35 mouse cellular contexts compared by ENCODE assay signal in the genomic region with DNA sequence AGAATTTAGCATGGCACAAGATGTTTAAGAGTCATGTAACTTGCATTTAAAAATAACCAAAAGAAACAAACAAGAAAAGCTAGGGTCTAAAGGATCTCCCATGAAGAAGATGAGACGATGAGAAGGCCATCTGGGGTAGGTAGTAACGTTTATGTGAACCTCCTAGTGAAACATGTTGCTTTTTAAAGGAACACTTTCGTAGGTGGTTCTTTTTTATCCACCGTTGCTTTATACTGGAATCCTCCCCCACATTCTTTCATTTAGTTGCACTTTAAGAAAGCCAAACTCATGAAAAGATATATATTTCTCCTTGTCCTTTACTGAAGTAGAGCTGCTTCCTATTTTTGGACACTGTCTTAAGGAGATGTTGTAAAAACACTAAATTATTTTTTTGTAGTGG. TPM values are rescaled to one million over a fixed set of nuclear protein-coding genes. Genes with fewer than 3 reads are reported as not detected.
"Had no signal": no experiment of that assay in that cellular context is flagged by ENCODE, and none has a peak within 500 bp of the region (broad histone marks: within the 10 kb centered on the region; RNA-seq: fewer than 3 reads in every experiment).

No protein-coding gene starts in this region.

- H3K4me3 ChIP-seq: heart, embryonic 10.5 days; heart, embryonic 12.5 days; heart, embryonic 13.5 days; heart, embryonic 15.5 days; hindbrain, embryonic 10.5 days; hindbrain, embryonic 12.5 days; hindbrain, embryonic 13.5 days; hindbrain, embryonic 15.5 days; intestine, embryonic 15.5 days; kidney, embryonic 15.5 days; layer of hippocampus, adult 2 months had no signal

- ATAC-seq: hindbrain, embryonic 16.5 days; hindbrain, postnatal 0 days; inflammation-experienced regulatory T-cells, adult 6 months; intestine, embryonic 15.5 days; intestine, embryonic 16.5 days; intestine, postnatal 0 days had no signal

- H3K27me3 ChIP-seq: heart, embryonic 12.5 days; heart, embryonic 13.5 days; heart, embryonic 15.5 days; hindbrain, embryonic 12.5 days; hindbrain, embryonic 13.5 days; hindbrain, embryonic 15.5 days; intestine, embryonic 15.5 days; kidney, embryonic 15.5 days had no signal

- H3K27ac ChIP-seq: heart, embryonic 10.5 days; heart, embryonic 13.5 days; heart, embryonic 15.5 days; hindbrain, embryonic 10.5 days; hindbrain, embryonic 12.5 days; hindbrain, embryonic 13.5 days; hindbrain, embryonic 14.5 days; hindbrain, embryonic 15.5 days; hindbrain, postnatal 0 days; intestine, embryonic 15.5 days; kidney, embryonic 15.5 days; kidney, postnatal 0 days; layer of hippocampus, adult 2 months had no signal

- H3K9me3 ChIP-seq: heart, embryonic 10.5 days; heart, embryonic 12.5 days; heart, embryonic 13.5 days; heart, embryonic 15.5 days; hindbrain, embryonic 10.5 days; hindbrain, embryonic 12.5 days; hindbrain, embryonic 13.5 days; hindbrain, embryonic 15.5 days; intestine, embryonic 15.5 days; kidney, embryonic 15.5 days had no signal

- H3K4me1 ChIP-seq: heart, embryonic 10.5 days; heart, embryonic 12.5 days; heart, embryonic 13.5 days; heart, embryonic 15.5 days; hindbrain, embryonic 10.5 days; hindbrain, embryonic 12.5 days; hindbrain, embryonic 13.5 days; hindbrain, embryonic 15.5 days; intestine, embryonic 15.5 days; kidney, embryonic 15.5 days had no signal

- DNase-seq: heart, postnatal 10 days; heart, postnatal 14 days; heart, postnatal 36 days; heart, postnatal 4 days; kidney, adult 11 months; kidney, adult 18-20 months; kidney, adult 2 months; kidney, adult 8-10 months; kidney, adult 9 months; kidney, postnatal 10 days; kidney, postnatal 14 days; kidney, postnatal 25 days; kidney, postnatal 36 days; kidney, postnatal 4 days; layer of hippocampus, adult 9-11 months; layer of hippocampus, postnatal 36 days had no signal

- H3K36me3 ChIP-seq: heart, embryonic 10.5 days; heart, embryonic 12.5 days; heart, embryonic 13.5 days; heart, embryonic 15.5 days; hindbrain, embryonic 10.5 days; hindbrain, embryonic 12.5 days; hindbrain, embryonic 13.5 days; hindbrain, embryonic 15.5 days; intestine, embryonic 15.5 days; kidney, embryonic 15.5 days had no signal

- H3K9ac ChIP-seq: heart, embryonic 12.5 days; heart, embryonic 13.5 days; heart, embryonic 15.5 days; hindbrain, embryonic 12.5 days; hindbrain, embryonic 13.5 days; hindbrain, embryonic 14.5 days; hindbrain, embryonic 15.5 days; intestine, embryonic 15.5 days; kidney, embryonic 15.5 days had no signal

- H3K4me2 ChIP-seq: heart, embryonic 11.5 days; heart, embryonic 12.5 days; heart, embryonic 13.5 days; heart, embryonic 15.5 days; hindbrain, embryonic 12.5 days; hindbrain, embryonic 13.5 days; hindbrain, embryonic 14.5 days; hindbrain, embryonic 15.5 days; intestine, embryonic 15.5 days; kidney, embryonic 15.5 days had no signal

RNA-seq across cellular contexts. Expression of a gene that starts 34.7 kb away (rescaled TPM):
- polyA plus RNA-seq: inflammation-experienced regulatory T-cells, adult 6 months had no signal
